Mouse (Mus musculus) heart, postnatal 0 days (tissue): ENCODE data around the gene Zfp692. TPM values are rescaled to one million over a fixed set of nuclear protein-coding genes. Genes with fewer than 3 reads are reported as not detected.

Experiments
- ATAC-seq: fragments of 200-750 bp; cut with Nextera tagmentation; 2 replicates; pipeline ENCODE4 v1.8.0; 2017; ENCODE audit warnings: low read depth, moderate number of reproducible peaks, moderate library complexity; ENCODE audit not compliant: insufficient read depth
- DNase-seq: peaks from one replicate; pipeline ENCODE4 v3.0.0-alpha.2; 2016; ENCODE audit warnings: low spot score
- H3K27ac ChIP-seq: fragments of 300-500 bp; sonication (generic); 2 replicates; pipeline ENCODE4 v1.5.1; 2014; ENCODE audit warnings: low read depth, mild to moderate bottlenecking
- H3K27me3 ChIP-seq: fragments of 300-500 bp; sonication (generic); 2 replicates; pipeline ENCODE4 v1.6.1; 2014; ENCODE audit warnings: low read length, mixed read lengths; ENCODE audit not compliant: control insufficient read depth, insufficient read depth
- H3K36me3 ChIP-seq: fragments of 300-500 bp; sonication (generic); replicated peaks from 2 replicates; pipeline ENCODE4 v1.6.1; 2014; ENCODE audit warnings: low read length, mixed read lengths; ENCODE audit not compliant: control insufficient read depth, insufficient read depth
- H3K4me1 ChIP-seq: fragments of 300-500 bp; sonication (generic); 2 replicates; pipeline ENCODE4 v1.6.1; 2014; ENCODE audit warnings: antibody characterized with exemption; ENCODE audit not compliant: control insufficient read depth, insufficient read depth
- H3K4me2 ChIP-seq: fragments of 300-500 bp; sonication (generic); 2 replicates; pipeline ENCODE4 v1.6.1; 2014; ENCODE audit warnings: low read depth, mild to moderate bottlenecking, low read length, moderate library complexity
- H3K4me3 ChIP-seq: fragments of 300-500 bp; sonication (generic); 2 replicates; pipeline ENCODE4 v1.5.1; 2014; ENCODE audit warnings: low read depth, low read length
- H3K9ac ChIP-seq: fragments of 300-500 bp; sonication (generic); replicated peaks from 2 replicates; pipeline ENCODE4 v1.6.1; 2014; ENCODE audit warnings: low read depth, low read length, mixed read lengths
- H3K9me3 ChIP-seq: fragments of 300-500 bp; sonication (generic); replicated peaks from 2 replicates; pipeline ENCODE4 v1.6.1; 2016; ENCODE audit warnings: low read length; ENCODE audit not compliant: control insufficient read depth
- CTCF ChIP-seq: IDR thresholded peaks from 2 replicates; pipeline ENCODE4 v1.5.1; 2016; ENCODE audit warnings: antibody characterized with exemption, control low read depth, low read depth
- EP300 ChIP-seq: IDR thresholded peaks from 2 replicates; pipeline ENCODE4 v1.6.1; 2016; ENCODE audit warnings: antibody characterized with exemption, low read depth
- WGBS: fragments of 180-500 bp; shearing (Covaris S2); extraction: QIAGEN DNeasy Blood & Tissue Kit; methylation state at CpG from one replicate; pipeline ENCODE4 v1.1.7; 2014; 5-methylcytosine and 5-hydroxymethylcytosine counted together
- polyA plus RNA-seq: library from polyadenylated mRNA; unstranded; fragments of >200 nt; fragmentation: Nextera tagmentation; extraction: Ambion mirVana; gene quantifications from 2 replicates; pipeline ENCODE4 v1.2.1, GENCODE M21; 2015
- total RNA-seq: library from RNA; depleted of rRNA; stranded (reverse); fragments of >200 nt; gene quantifications from 2 replicates; pipeline ENCODE4 v1.2.3, GENCODE M21; 2014; ENCODE audit warnings: low replicate concordance

The Zfp692 gene
- total and polyA plus RNA-seq, 2 experiments from 2014 or later: 5.0 to 12.6 TPM

DNA sequence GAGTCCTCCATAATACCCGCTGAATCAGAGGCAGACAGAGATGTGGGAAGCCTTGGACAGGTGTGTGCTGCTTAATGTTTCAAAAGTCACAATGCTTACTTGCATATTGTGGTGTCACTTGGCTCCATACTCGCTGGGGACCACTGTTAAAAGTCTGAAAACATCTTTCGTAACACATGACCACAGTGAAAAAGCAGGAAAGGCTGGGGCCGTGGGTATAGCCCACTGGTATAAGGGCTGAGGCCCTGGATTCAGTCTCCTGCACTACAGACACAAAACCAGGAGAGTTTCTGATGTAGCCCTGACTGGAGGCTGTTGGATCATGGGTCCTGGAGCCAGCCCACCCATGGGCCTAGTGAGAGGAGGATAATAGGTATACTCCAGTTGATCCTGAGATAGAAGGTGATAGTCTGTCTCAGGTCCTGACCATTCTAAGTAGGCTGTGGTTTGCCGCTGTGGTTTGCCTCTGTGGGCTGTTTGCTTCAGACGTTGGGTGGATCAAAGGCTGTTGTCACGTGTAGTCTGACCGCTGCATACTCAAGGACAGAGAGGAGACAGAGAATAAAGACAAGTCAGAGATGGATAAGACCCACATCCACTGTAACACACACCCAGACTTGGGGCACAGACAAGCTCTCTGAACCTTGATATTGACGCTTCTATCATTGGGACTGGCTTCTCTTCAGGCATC, 16.7 kb upstream of the Zfp692 start:
- Histone ChIP-seq H3K4me2 (no peak overlapping the region), H3K4me3 (no peak overlapping the region), H3K9ac (no peak overlapping the region), H3K27ac (no peak overlapping the region), H3K27me3 (0 out of 2 replicates have a peak, but pooled peaks cover 4% of the 10 kb centered on the region), H3K9me3 (no peaks in the 10 kb centered on the region), H3K36me3 (no peaks in the 10 kb centered on the region), H3K4me1 (no peaks in the 10 kb centered on the region)
- DNase-seq (no peak), ATAC-seq (no peak)
- WGBS: 64% methylated on average over 9 of the region's 9 CpGs
- TF ChIP-seq EP300 (no peak), CTCF (no peak)

DNA sequence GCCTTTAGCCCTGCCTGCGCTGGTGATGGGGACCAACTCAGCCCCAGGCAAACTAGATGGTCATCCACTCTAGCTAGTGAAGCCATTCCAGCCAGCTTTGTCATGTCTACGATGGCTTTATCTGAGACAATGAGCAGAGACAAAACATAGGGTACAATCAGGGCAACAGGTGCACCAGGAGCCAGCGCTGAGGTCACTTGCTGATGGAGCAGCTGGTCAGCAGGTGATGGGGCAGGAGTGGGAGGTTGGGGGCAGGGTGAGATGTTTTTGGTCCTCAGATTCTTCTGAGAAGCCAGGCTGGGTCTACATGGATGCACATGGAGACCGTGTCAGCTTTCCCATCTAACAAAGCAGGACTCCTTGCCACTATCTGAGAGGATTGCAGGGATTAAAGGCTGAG, 16.1 kb upstream of the Zfp692 start:
- H3K4me2 ChIP-seq: no peak overlapping the region
- H3K9ac ChIP-seq: no peak overlapping the region
- 73% methylated on average over 4 of the region's 4 CpGs for WGBS
- DNase-seq (no peak), ATAC-seq (no peak)
- no peak overlapping the region for H3K4me3 ChIP-seq
- 0 out of 2 replicates have a peak, but pooled peaks cover 2% of the 10 kb centered on the region for H3K27me3 ChIP-seq
- H3K9me3 ChIP-seq: no peaks in the 10 kb centered on the region
- TF ChIP-seq EP300: no peak
- no peak for TF ChIP-seq CTCF
- H3K27ac ChIP-seq: no peak overlapping the region
- no peaks in the 10 kb centered on the region for H3K36me3 ChIP-seq
- no peaks in the 10 kb centered on the region for H3K4me1 ChIP-seq

DNA sequence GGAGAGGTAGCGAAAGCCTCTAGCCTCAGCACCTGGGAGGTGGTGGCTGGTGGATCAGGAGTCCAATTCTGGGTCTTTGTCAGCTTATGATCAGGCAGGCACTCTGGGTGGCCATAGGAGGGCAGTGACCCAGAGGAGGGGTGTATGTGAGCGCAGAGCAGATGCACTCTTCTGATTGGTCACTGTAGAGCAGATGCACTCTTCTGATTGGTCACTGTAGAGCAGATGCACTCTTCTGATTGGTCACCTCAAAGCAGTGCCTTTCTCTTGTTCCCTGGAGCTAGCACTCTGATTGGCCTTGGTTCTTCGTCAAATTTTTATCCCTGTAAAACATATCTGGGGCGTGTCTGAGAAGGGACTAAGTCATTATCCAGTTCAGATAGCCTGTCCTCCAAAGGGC, 14.1 kb upstream of the Zfp692 start:
- H3K9ac ChIP-seq: no peak overlapping the region
- H3K27me3 ChIP-seq: no peaks in the 10 kb centered on the region
- DNase-seq: no peak
- no peaks in the 10 kb centered on the region for H3K4me1 ChIP-seq
- H3K4me3 ChIP-seq: no peak overlapping the region
- WGBS: 47% methylated on average over 4 of the region's 4 CpGs
- H3K9me3 ChIP-seq: no peaks in the 10 kb centered on the region
- no peak overlapping the region for H3K4me2 ChIP-seq
- no peaks in the 10 kb centered on the region for H3K36me3 ChIP-seq
- no peak for ATAC-seq
- H3K27ac ChIP-seq: no peak overlapping the region
- TF ChIP-seq CTCF (no peak), EP300 (no peak)

DNA sequence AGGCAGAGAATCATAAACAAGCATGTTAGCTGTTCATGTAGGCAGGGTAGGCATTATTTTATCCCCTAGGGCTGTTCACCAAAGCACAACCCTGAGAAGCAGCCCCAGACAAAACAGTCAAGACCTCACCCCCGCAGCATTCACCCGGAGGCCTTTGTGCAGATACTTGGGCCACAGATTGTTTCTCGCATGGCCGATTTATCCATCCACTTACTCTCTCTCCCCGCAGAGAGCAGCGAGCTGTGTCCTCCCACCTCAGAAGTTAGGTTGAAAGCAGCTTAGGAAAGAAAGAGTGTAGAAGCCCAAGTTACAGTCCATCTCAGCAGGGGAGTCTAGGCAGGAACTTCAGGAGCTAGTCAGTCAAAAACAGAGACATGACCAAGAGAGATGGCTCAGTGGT, 9.5 kb upstream of the Zfp692 start:
- no peaks in the 10 kb centered on the region for H3K27me3 ChIP-seq
- H3K9ac ChIP-seq: no peak overlapping the region
- ATAC-seq: no peak
- no peak overlapping the region for H3K27ac ChIP-seq
- no peak for DNase-seq
- H3K4me1 ChIP-seq: no peaks in the 10 kb centered on the region
- no peaks in the 10 kb centered on the region for H3K9me3 ChIP-seq
- 83% methylated on average over 6 of the region's 6 CpGs for WGBS
- no peak overlapping the region for H3K4me3 ChIP-seq
- no peak overlapping the region for H3K4me2 ChIP-seq
- H3K36me3 ChIP-seq: no peaks in the 10 kb centered on the region
- no peak for TF ChIP-seq EP300
- no peak for TF ChIP-seq CTCF

DNA sequence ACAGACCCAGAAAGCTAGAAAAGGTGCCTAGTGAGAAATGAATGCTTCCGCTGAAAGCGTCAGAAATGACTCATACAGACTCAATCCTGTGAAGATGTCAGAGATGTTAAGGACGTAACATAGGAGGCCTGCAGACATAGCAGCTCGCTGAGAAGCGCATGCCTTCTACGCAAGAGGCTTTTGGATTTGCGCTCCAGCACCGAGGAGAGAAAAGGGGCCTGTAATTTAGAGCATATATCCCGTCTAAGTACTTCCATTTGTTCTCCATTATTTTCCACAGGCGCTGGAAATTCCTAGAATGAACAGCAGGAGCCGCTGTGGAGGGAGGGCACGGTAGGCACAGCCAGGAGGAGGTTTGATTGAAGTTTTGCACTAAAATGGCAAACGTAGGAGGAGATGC, 5.8 kb upstream of the Zfp692 start:
- H3K27ac ChIP-seq: no peak overlapping the region
- peak overlapping the region; percentile 65 for H3K4me2 ChIP-seq
- no peaks in the 10 kb centered on the region for H3K9me3 ChIP-seq
- no peaks in the 10 kb centered on the region for H3K27me3 ChIP-seq
- no peaks in the 10 kb centered on the region for H3K36me3 ChIP-seq
- ATAC-seq (peak; percentile 12; the same call in 1 of the 2 replicates), DNase-seq (peak; percentile 43)
- no peak overlapping the region for H3K9ac ChIP-seq
- TF ChIP-seq CTCF: peak; percentile 72
- TF ChIP-seq EP300: no peak
- WGBS: 15% methylated on average over 13 of the region's 13 CpGs
- H3K4me1 ChIP-seq: peaks cover 3% of the 10 kb centered on the region; the same call in 1 of the 2 replicates
- H3K4me3 ChIP-seq: peak overlapping the region; percentile 59
